Mouse (Mus musculus) CH12.LX (cell line): ENCODE data around the gene Nsmce1. TPM values are rescaled to one million over a fixed set of nuclear protein-coding genes. Genes with fewer than 3 reads are reported as not detected.

Experiments
- DNase-seq: peaks from one replicate; pipeline ENCODE4 v3.0.0-alpha.2; 2013; ENCODE audit errors: extremely low read depth
- H3K27ac ChIP-seq: 2 replicates; pipeline ENCODE4 v1.5.1; 2012; ENCODE audit warnings: low read depth, mild to moderate bottlenecking, control low read depth, moderate library complexity; ENCODE audit not compliant: insufficient read depth
- H3K27me3 ChIP-seq: replicated peaks from 2 replicates; pipeline ENCODE3; 2012; ENCODE audit warnings: inconsistent platforms
- H3K36me3 ChIP-seq, 2 experiments: replicated peaks in 1 of 2; 2 replicates each; pipeline versions ENCODE3 to v1.6.1; 2012; ENCODE audit warnings: inconsistent platforms in 1 of 2, low read length in 1 of 2, mild to moderate bottlenecking in 1 of 2, mixed read lengths in 1 of 2, moderate library complexity in 1 of 2; ENCODE audit not compliant: control insufficient read depth in 1 of 2, insufficient read depth in 1 of 2
- H3K4me1 ChIP-seq, 2 experiments: 2 replicates each; pipeline ENCODE4 v1.6.1; 2012; ENCODE audit warnings: inconsistent platforms in 1 of 2, moderate library complexity in 1 of 2; ENCODE audit not compliant: insufficient read depth in 2 of 2, control insufficient read depth in 1 of 2
- H3K4me2 ChIP-seq: 2 replicates; pipeline ENCODE4 v1.6.1; 2012; ENCODE audit warnings: low read depth, mild to moderate bottlenecking, control low read depth; ENCODE audit not compliant: poor library complexity, insufficient read depth, severe bottlenecking
- H3K4me3 ChIP-seq, 3 experiments: fragments of 150-350 bp in 1 of 3; sonication (generic) in 1 of 3; replicated peaks in 1 of 3; 2 replicates each; pipeline versions ENCODE3 to v1.5.1; 2011 to 2012; ENCODE audit warnings: low read depth in 2 of 3, low read length in 2 of 3, mild to moderate bottlenecking in 2 of 3, moderate library complexity in 2 of 3, control low read depth in 1 of 3, improper control_type of control experiment in 1 of 3, inconsistent platforms in 1 of 3, mixed read lengths in 1 of 3; ENCODE audit not compliant: poor library complexity in 1 of 3
- H3K79me2 ChIP-seq: replicated peaks from 2 replicates; pipeline ENCODE4 v1.6.1; 2012; ENCODE audit warnings: mild to moderate bottlenecking, moderate library complexity; ENCODE audit not compliant: control insufficient read depth, poor library complexity, insufficient read depth, severe bottlenecking; ENCODE audit errors: extremely low read depth
- H3K9ac ChIP-seq: 2 replicates; pipeline ENCODE4 v1.6.1; 2012; ENCODE audit warnings: low read depth, mild to moderate bottlenecking, control low read depth, moderate library complexity; ENCODE audit not compliant: insufficient read depth
- H3K9me3 ChIP-seq: replicated peaks from 2 replicates; pipeline ENCODE3; 2012; ENCODE audit warnings: low read length, inconsistent platforms, mixed read lengths
- BHLHE40 ChIP-seq: IDR thresholded peaks from 2 replicates; pipeline ENCODE4 v1.6.1; 2011; ENCODE audit warnings: mild to moderate bottlenecking, low read depth, low read length, improper control_type of control experiment
- CHD1 ChIP-seq: IDR thresholded peaks from 2 replicates; pipeline ENCODE4 v1.6.1; 2012; ENCODE audit warnings: low read depth, low read length, improper control_type of control experiment, inconsistent platforms
- CTCF ChIP-seq, 2 experiments: IDR thresholded peaks in 1 of 2; conservative IDR thresholded peaks in 1 of 2; 2 replicates each; pipeline ENCODE4 v1.5.1; 2011 to 2012; ENCODE audit warnings: low read depth in 2 of 2, low read length in 2 of 2, improper control_type of control experiment in 1 of 2, inconsistent platforms in 1 of 2, mild to moderate bottlenecking in 1 of 2, moderate library complexity in 1 of 2
- E2F4 ChIP-seq: IDR thresholded peaks from 2 replicates; pipeline ENCODE4 v1.6.1; 2011; ENCODE audit warnings: low read depth, low read length, improper control_type of control experiment; ENCODE audit not compliant: insufficient replicate concordance
- EP300 ChIP-seq: IDR thresholded peaks from 2 replicates; pipeline ENCODE4 v1.6.1; 2011; ENCODE audit warnings: low read length, improper control_type of control experiment
- GABPA ChIP-seq: IDR thresholded peaks from 2 replicates; pipeline ENCODE4 v1.6.1; 2012; ENCODE audit warnings: low read depth, low read length, improper control_type of control experiment, inconsistent platforms; ENCODE audit not compliant: insufficient replicate concordance
- JUND ChIP-seq: conservative IDR thresholded peaks from 2 replicates; pipeline ENCODE4 v1.6.1; 2011; ENCODE audit warnings: low read depth, low read length, improper control_type of control experiment
- MAFK ChIP-seq: IDR thresholded peaks from 2 replicates; pipeline ENCODE4 v1.6.1; 2011; ENCODE audit warnings: low read length, improper control_type of control experiment; ENCODE audit not compliant: insufficient replicate concordance
- MAX ChIP-seq: IDR thresholded peaks from 2 replicates; pipeline ENCODE4 v1.6.1; 2011; ENCODE audit warnings: low read length, improper control_type of control experiment
- MAZ ChIP-seq: IDR thresholded peaks from 2 replicates; pipeline ENCODE4 v1.6.1; 2012; ENCODE audit warnings: low read depth, mild to moderate bottlenecking, inconsistent platforms, low read length, improper control_type of control experiment, moderate library complexity
- MEF2A ChIP-seq: IDR thresholded peaks from 2 replicates; pipeline ENCODE4 v1.6.1; 2014; ENCODE audit warnings: low read depth, mild to moderate bottlenecking, inconsistent platforms, low read length, improper control_type of control experiment, borderline replicate concordance
- MYC ChIP-seq: IDR thresholded peaks from 2 replicates; pipeline ENCODE4 v1.6.1; 2011; ENCODE audit warnings: low read depth, mild to moderate bottlenecking, improper control_type of control experiment, low read length
- NELFE ChIP-seq: IDR thresholded peaks from 2 replicates; pipeline ENCODE4 v1.6.1; 2011; ENCODE audit warnings: low read depth, low read length, improper control_type of control experiment
- PAX5 ChIP-seq: IDR thresholded peaks from 2 replicates; pipeline ENCODE4 v1.6.1; 2012; ENCODE audit warnings: low read length, inconsistent platforms, mixed read lengths
- POLR2A ChIP-seq: IDR thresholded peaks from 2 replicates; pipeline ENCODE4 v1.6.1; 2011; ENCODE audit warnings: low read depth, mild to moderate bottlenecking, improper control_type of control experiment, low read length
- RAD21 ChIP-seq: IDR thresholded peaks from 2 replicates; pipeline ENCODE4 v1.6.1; 2011; ENCODE audit warnings: low read depth, mild to moderate bottlenecking, low read length, improper control_type of control experiment, moderate library complexity
- SIN3A ChIP-seq: IDR thresholded peaks from 2 replicates; pipeline ENCODE4 v1.6.1; 2012; ENCODE audit warnings: low read length, improper control_type of control experiment, inconsistent platforms
- SMC3 ChIP-seq: IDR thresholded peaks from 2 replicates; pipeline ENCODE4 v1.6.1; 2011; ENCODE audit warnings: low read depth, low read length, improper control_type of control experiment
- TCF12 ChIP-seq: IDR thresholded peaks from 2 replicates; pipeline ENCODE4 v1.6.1; 2014; ENCODE audit warnings: low read depth, mild to moderate bottlenecking, inconsistent platforms, low read length, improper control_type of control experiment
- ZC3H11A ChIP-seq: IDR thresholded peaks from 2 replicates; pipeline ENCODE4 v1.6.1; 2012; ENCODE audit warnings: low read depth, mild to moderate bottlenecking, inconsistent platforms, low read length, improper control_type of control experiment
- ZKSCAN1 ChIP-seq: IDR thresholded peaks from 2 replicates; pipeline ENCODE4 v1.6.1; 2012; ENCODE audit warnings: low read depth, inconsistent platforms, low read length, improper control_type of control experiment, borderline replicate concordance
- ZNF384 ChIP-seq: IDR thresholded peaks from 2 replicates; pipeline ENCODE4 v1.6.1; 2012; ENCODE audit warnings: low read depth, low read length, improper control_type of control experiment, inconsistent platforms
- dilution Hi-C: fragments of 300-500 bp; cut with MboI; formaldehyde crosslinking; loops from 2 replicates; pipeline ENCODE4 v1.14.3; 2020; ENCODE audit warnings: low sequenced_read_pairs; ENCODE audit not compliant: extremely low pct_unique_long_range_greater_than_20kb, extremely low pct_ligation_motif_present
- in situ Hi-C: fragments of 300-500 bp; cut with MboI; formaldehyde crosslinking; loops from 3 replicates; pipeline ENCODE4 v1.14.3; 2019; ENCODE audit warnings: low sequenced_read_pairs, low pct_ligation_motif_present, low pct_unique_long_range_greater_than_20kb, mixed read lengths
- polyA plus RNA-seq: library from polyadenylated mRNA; unstranded; fragments of >175 nt; gene quantifications from 2 replicates; pipeline ENCODE4 v1.2.1, GENCODE M21; 2012; ENCODE audit warnings: low read depth; ENCODE audit not compliant: insufficient read length
- total RNA-seq, 2 experiments: library from RNA; depleted of rRNA; stranded (reverse); fragments of 300-350 nt in 1 of 2; fragments of >200 nt in 1 of 2; gene quantifications; 2 replicates each; pipeline ENCODE4 v1.2.3; 2012 to 2014

The Nsmce1 gene
- total and polyA plus RNA-seq, 3 experiments = 52.0 to 74.8 (median 61.9) TPM

DNA sequence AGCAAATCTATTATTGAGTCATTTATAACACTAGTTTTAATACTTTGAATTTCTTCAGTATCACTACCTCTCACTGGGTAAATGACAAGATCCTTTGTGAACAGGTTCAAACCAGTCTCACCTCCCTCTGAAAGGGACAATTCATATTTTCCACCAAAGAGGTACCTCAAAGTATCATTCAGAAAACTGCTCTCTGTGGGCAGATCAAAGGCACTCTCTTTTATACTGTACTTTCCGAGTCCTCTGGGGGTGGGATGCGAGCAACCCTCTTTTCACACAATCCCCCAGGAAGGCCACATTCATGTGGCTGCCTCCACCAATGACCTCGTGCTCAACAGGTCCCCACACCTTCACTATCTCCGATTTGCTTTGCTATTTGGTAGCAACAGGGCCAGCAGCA, 16.9 kb downstream of the Nsmce1 start:
- H3K9me3 ChIP-seq = no peaks in the 10 kb centered on the region
- no peak overlapping the region for H3K9ac ChIP-seq
- H3K4me2 ChIP-seq = no peak overlapping the region
- no peak for DNase-seq
- dilution Hi-C loops = no loop called here
- in situ Hi-C loops = no loop called here
- no peak overlapping the region for H3K27ac ChIP-seq
- H3K4me1 ChIP-seq = peaks cover 13 to 86% of the 10 kb centered on the region in 2 experiments
- no peak overlapping the region for H3K4me3 ChIP-seq
- no peaks in the 10 kb centered on the region for H3K27me3 ChIP-seq
- H3K79me2 ChIP-seq = no peaks in the 10 kb centered on the region
- TF ChIP-seq SIN3A = no peak
- no peak for TF ChIP-seq PAX5
- peak; percentile 40; the same call in 1 of the 2 replicates for TF ChIP-seq EP300
- TF ChIP-seq GABPA = no peak
- TF ChIP-seq MAZ = no peak
- TF ChIP-seq MAFK = no peak
- no peak for TF ChIP-seq E2F4
- H3K36me3 ChIP-seq = peaks cover 19 to 65% of the 10 kb centered on the region in 2 experiments

- peak; percentile 81 for TF ChIP-seq SMC3
- TF ChIP-seq NELFE = no peak
- peak; percentile 45; the same call in 1 of the 2 replicates for TF ChIP-seq BHLHE40
- peak; percentile 72 for TF ChIP-seq RAD21
- TF ChIP-seq POLR2A = no peak
- TF ChIP-seq CTCF (conservative IDR thresholded peaks at IDR 0.05 in 1 of 2, IDR thresholded peaks at IDR 0.05 in 1 of 2; ENCODE audit: low read depth in 2 of 2, low read length in 2 of 2) = peak; percentile 85 to 88
- TF ChIP-seq MYC = 0 out of 2 replicates have a peak, but pooled peaks have one; percentile 23
- Histone ChIP-seq H3K79me2 (no peaks in the 10 kb centered on the region), H3K4me1 (peaks cover 13 to 72% of the 10 kb centered on the region in 2 experiments), H3K4me2 (peak overlapping the region; percentile 13; the same call in 1 of the 2 replicates), H3K36me3 (peaks cover 35 to 73% of the 10 kb centered on the region in 2 experiments), H3K4me3 (no peak overlapping the region), H3K27me3 (no peaks in the 10 kb centered on the region), H3K27ac (no peak overlapping the region), H3K9me3 (no peaks in the 10 kb centered on the region), H3K9ac (no peak overlapping the region)
- DNase-seq = peak; percentile 79
- in situ Hi-C loops = no loop called here
- dilution Hi-C loops = no loop called here
Observed at GRCm38 (mm10) chr7:125471991-125472741, 19.2 kb downstream of the Nsmce1 start.

DNA sequence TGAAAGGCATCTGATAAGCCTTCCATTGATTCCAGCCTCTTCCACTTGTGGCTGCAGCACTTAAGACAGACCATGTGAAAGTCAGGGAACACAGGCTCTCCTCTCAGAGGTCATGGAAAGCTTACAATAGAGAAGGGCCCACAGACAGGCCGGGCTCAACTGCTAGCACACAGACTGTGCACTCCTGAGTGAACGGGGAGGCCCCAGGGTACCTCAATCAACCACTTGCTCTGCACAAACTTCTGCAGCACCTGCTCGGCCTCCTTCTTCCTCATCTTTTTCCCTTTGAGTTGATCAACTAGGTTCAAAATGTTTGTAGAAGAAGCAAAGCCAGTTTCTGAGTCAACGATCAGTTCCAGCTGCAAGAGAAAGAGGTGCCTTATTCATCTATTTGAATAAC, 20.5 kb downstream of the Nsmce1 start:
- peak; percentile 35 for DNase-seq
- Histone ChIP-seq H3K27ac (no peak overlapping the region), H3K4me3 (no peak overlapping the region), H3K27me3 (no peaks in the 10 kb centered on the region), H3K4me1 (peaks cover 10 to 60% of the 10 kb centered on the region in 2 experiments; a peak in 3 of 4 replicates)
- TF ChIP-seq JUND = no peak
- TF ChIP-seq MEF2A = no peak
- TF ChIP-seq ZC3H11A = no peak
- no peak for TF ChIP-seq SIN3A
- TF ChIP-seq ZKSCAN1 = no peak
- no peak for TF ChIP-seq MAX
- no peak for TF ChIP-seq ZNF384
- no peak for TF ChIP-seq CHD1
- TF ChIP-seq TCF12 = no peak
- TF ChIP-seq, all 38 proteins: peak for 0
- Histone ChIP-seq H3K4me2 (no peak overlapping the region), H3K36me3 (peaks cover 48 to 82% of the 10 kb centered on the region in 2 experiments), H3K9me3 (no peaks in the 10 kb centered on the region), H3K9ac (no peak overlapping the region), H3K79me2 (no peaks in the 10 kb centered on the region)
- in situ Hi-C loops = no loop called here
- dilution Hi-C loops = no loop called here
